Mouse (Mus musculus): Measurements from ENCODE around the gene Nos2. TPM values are rescaled to one million over a fixed set of nuclear protein-coding genes. Genes with fewer than 3 reads are reported as not detected.
"Not testable (repeated sequence)": the region's sequence is repeated elsewhere in the genome, so short reads cannot be mapped to it uniquely, and the experiment has no call there.

Nos2 gene
- total RNA-seq, 2 experiments from 2014 or later = 1.1 to 1.3 TPM

GRCm38 (mm10) chr11:78982513-78983291, 62.1 kb downstream of the Nos2 start:
- intact Hi-C loops (cut with DNase I) = no loop called here
- DNase-seq (ENCODE audit: low spot score in 2 of 2) = peak in 1 of 2 experiments; percentile 31

DNA sequence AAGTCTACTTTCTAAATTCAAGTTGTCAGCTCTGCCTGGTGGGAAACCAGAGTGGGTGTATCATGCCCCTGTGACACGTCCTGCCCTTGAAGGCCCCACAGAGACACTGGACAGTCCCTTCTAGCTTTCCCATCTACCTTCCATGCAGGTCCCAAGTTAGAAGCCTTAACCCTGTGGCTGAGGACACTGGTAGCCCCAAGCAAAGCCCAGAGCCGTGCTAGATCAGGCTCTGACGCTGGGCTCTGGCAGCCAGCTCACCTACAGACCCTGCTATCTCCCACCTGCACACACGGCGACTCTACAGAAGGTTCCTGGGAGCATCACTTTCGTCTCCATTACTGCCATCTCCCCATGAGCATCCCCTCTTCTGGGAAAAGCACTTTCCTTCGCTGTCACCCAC, 63.0 kb downstream of the Nos2 start:
- intact Hi-C loops (cut with DNase I) = no loop called here
- DNase-seq (ENCODE audit: low spot score in 2 of 2) = no peak

DNA sequence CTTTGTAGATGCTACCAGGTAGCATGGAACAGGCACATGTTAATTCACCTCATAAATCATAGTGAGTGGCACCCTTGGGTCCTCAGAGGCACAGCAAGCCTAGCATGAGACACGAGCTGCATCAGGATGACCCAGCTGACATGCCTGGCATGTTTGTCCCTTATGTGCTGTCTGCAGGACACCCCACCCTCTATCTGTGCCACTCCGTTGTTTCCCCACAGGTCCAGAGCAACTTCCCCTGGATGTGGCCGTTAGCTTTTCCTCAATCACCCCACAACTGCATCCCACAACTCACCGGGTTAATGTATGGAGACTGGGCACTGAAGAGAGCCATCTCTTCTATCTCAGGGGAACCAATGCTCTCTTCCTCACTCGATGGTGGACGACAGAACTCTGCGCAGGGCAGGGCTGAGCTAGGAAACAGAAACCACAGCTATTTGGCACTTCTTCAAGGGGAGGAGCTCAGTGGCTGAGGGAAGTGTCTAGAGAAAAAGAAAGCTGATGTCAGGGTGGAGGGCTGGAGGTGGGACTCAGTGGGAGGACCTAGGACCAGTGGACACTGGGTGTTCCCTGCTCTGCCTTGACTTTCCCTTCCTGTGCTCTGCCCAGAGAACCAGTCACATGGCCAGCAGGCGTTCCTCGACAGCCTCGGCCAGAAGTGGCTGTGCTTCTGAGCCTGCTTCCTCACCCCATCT, 64.0 kb downstream of the Nos2 start, which contains the start of gene Lgals9:
Gene Lgals9 (minus strand): TSS at position 464 of the 695 bp plus-strand sequence.
- intact Hi-C loops (cut with DNase I) = no loop called here
- DNase-seq (ENCODE audit: low spot score in 2 of 2) = peak; percentile 42 to 47

- DNase-seq (ENCODE audit: low spot score in 2 of 2) = no peak
- intact Hi-C loops (cut with DNase I) = no loop called here
Measured at GRCm38 (mm10) chr11:78985505-78985904, 64.9 kb downstream of the Nos2 start.

GRCm38 (mm10) chr11:78986311-78987002, 65.9 kb downstream of the Nos2 start:
- intact Hi-C loops (cut with DNase I) = no loop called here

DNA sequence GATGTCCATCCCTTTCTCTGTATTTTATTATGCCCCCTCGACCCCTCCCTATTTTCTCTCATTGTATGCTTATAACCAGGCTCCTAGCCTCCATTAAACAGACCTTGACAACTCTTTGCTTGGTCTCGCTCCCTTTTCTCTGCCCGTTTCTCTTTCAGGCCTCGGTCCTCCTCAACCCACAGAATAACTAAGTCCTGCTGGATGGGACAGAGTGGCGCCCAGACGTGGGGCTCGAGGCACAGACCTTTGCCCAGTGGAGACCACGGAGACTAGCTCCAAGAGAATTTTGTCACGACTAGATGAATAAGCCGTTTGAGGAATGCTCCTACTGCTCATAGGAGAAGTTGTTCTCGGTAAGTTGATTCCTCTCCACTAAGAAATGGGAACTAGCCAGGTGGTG, 68.6 kb downstream of the Nos2 start:
- DNase-seq (ENCODE audit: low spot score in 2 of 2); intact Hi-C loops (cut with DNase I): not testable (repeated sequence)

More at GRCm38 (mm10) chr11:78986311-78987002, 65.9 kb downstream of the Nos2 start:
- no peak for DNase-seq (ENCODE audit: low spot score in 2 of 2)

GRCm38 (mm10) chr11:78990096-78990495, 69.5 kb downstream of the Nos2 start:
- no peak for DNase-seq (ENCODE audit: low spot score in 2 of 2)
- intact Hi-C loops (cut with DNase I) = no loop called here

DNA sequence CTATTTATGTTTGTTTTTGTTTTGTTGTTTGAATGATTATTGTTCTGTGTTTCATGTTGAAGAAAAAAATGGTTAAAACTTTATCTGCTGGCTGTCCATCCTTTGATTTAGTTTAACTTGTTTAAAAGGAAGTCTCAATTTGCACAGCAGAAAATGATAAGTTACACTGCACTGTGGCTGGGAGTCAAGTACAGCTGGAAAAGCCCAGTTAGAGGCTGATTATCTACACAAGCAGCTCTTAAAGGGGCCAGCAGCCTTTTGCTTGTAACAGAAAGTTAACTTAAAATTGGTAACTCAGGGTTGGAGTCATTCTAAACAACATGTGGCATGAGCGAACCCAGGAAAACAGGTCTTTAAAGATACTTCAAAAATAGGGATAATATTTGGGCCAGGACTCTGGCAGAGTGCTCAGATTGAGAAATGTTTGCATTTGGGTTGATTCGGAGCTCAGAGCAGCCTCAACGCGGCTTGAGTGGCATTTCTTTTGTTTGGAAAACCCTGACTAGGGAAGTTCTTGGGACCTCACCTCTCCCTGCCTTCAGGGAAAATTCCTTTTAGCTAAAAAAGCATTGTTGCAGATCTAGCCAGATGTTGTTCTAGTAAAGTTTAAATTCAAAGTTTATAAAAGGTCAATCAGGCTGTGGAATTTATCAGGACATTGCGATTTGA, 70.4 kb downstream of the Nos2 start:
- intact Hi-C loops (cut with DNase I) = not testable (repeated sequence)

GRCm38 (mm10) chr11:78999118-78999517, 78.5 kb downstream of the Nos2 start:
- intact Hi-C loops (cut with DNase I) = no loop called here
- no peak for DNase-seq (ENCODE audit: low spot score in 2 of 2)

More for the DNA sequence above, 70.4 kb downstream of the Nos2 start:
- DNase-seq (ENCODE audit: low spot score in 2 of 2) = not testable (repeated sequence)

DNA sequence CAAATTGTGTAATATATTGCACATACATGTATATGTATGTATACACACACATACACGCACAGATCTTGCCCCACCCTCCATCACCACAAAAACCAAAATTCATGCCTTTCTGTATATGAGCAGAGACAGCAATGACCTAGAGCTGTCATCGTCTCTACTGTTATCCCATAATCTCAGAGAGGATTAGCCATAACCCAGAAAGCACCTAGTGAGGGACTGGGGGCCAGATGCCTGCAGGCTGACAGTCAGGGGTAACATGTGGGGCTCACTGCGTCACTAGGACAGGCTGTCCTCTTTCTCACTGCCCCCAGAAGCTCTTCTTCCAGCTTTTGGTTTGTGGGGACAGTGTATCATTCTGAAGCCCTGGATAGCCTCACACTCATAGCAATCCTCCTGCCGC, 81.3 kb downstream of the Nos2 start:
- DNase-seq (ENCODE audit: low spot score in 2 of 2) = no peak
- intact Hi-C loops (cut with DNase I) = no loop called here

DNA sequence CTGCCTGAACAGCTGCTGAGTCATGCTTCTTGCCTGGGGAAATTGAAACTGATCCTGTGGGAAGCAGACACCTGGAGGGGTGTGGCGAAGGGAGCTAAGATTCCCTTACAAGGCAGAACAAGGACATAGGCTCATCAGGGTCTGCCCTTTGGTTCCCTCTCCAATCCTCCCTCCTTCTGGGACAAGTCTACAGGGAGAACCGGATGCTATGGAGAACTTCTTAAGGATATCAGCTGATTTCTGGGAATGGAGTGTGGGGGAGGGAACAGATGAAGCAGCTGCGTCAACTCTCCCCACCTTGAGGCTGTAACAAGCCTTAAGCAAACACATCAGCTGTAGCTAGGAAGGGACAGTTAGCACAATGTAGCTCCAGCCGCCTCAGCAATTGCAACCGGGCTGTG, 82.0 kb downstream of the Nos2 start:
- intact Hi-C loops (cut with DNase I) = no loop called here
- DNase-seq (ENCODE audit: low spot score in 2 of 2) = no peak

GRCm38 (mm10) chr11:79003053-79003768, 82.6 kb downstream of the Nos2 start:
- no peak for DNase-seq (ENCODE audit: low spot score in 2 of 2)
- intact Hi-C loops (cut with DNase I) = no loop called here

DNA sequence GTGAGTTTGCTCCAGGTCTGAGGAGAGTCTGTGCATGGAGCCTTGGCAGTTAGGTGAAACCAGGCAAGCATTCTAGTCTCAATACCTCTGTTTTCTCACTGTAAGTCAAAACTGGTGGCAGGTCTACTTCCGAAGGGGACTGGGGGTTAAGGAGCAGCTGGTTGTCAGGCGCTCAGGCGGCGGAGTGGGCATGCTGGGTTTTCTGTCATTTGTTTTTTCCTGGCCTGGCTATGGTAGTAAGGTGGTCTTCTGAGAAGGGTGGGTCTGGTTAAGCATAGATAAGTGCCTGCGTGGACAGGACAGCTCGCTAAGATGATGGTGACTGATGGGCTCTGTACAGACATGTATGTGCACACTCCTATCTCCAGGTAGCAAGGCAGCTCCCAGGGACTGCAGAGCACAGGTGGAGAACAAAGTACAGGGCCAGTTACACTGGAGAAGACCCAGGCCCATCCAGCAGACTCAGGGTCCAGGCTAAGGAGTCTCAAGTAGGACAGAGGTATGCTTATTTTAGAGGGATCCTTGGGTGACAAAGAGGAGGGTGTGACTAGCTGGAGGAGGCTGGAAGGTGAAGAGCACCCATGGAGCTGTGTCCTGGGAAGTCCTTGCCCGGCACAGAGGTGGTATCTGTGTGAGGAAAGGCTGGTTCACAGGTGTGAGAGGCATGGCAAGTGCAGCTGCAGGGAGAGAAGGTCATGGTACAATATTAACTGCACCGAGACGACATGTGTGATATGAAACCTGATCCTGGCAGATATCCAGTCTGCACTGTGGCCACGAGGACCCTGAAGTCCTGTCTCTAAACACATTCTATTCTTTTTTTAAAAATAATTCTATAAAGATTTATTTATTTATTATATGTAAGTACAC, 83.4 kb downstream of the Nos2 start:
- DNase-seq (ENCODE audit: low spot score in 2 of 2) = no peak
- intact Hi-C loops (cut with DNase I) = no loop called here

- DNase-seq (ENCODE audit: low spot score in 2 of 2) = no peak
- intact Hi-C loops (cut with DNase I) = no loop called here
Measured at GRCm38 (mm10) chr11:79005578-79006394, 85.2 kb downstream of the Nos2 start.

- DNase-seq (ENCODE audit: low spot score in 2 of 2) = no peak
- intact Hi-C loops (cut with DNase I) = no loop called here
Measured at GRCm38 (mm10) chr11:79006417-79006816, 85.8 kb downstream of the Nos2 start.

DNA sequence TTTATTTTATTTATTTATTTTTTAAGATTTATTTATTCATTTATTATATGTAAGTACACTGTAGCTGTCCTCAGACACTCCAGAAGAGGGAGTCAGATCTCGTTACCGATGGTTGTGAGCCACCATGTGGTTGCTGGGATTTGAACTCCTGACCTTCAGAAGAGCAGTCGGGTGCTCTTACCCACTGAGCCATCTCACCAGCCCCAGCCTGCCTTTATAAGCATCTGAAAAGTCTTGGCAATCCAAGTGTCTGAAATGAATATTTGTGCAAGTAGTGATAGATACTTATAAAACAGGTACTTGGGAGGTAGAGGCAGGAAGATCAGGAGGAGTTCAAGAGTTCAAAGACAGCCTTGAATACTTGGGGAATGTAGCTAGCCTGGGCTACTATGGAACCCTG, 86.8 kb downstream of the Nos2 start:
- DNase-seq (ENCODE audit: low spot score in 2 of 2); intact Hi-C loops (cut with DNase I): not testable (repeated sequence)

DNA sequence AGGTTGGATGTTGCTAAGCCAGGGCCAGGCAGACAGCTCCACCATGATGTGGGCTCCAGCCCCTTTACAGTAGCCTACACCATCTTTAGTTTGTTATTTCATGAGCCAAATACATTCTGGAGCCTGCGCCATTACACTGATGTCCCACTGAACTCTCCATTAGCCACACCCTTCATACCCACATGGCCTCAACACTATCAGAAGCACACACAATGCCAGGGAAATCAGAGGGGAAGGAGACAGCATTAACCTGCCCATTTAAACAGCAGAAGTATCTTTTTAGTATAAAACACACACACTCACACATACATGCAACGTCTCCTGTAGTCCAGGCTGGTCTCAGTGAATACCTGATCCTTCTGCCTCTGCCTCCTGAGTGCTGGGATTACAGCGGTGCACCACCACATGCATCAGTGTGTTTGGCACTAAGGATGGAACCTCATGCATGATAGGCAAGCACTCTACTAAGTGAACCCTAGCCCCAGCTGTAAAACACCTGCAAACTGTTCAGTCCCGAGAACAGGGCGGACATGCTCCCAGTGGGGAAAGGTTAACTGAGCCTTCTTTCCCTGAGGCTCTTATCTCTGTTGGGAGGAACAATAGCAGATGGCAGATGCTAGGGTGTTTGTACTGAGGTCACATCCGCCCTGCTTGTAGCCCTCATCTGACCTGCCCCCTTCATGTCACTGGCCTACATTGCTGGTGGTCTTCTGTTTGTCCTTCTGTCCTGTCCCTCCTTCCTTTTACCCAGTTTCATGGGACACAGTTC, 87.6 kb downstream of the Nos2 start:
- intact Hi-C loops (cut with DNase I) = no loop called here

More for the DNA sequence above, 87.6 kb downstream of the Nos2 start:
- no peak for DNase-seq (ENCODE audit: low spot score in 2 of 2)
